ENCODE assay signal across 9 mouse cellular contexts in genomic region chr11:61304535-61304934, GRCm38 (mm10). TPM values are rescaled to one million over a fixed set of nuclear protein-coding genes. Genes with fewer than 3 reads are reported as not detected.
"Had no signal": no experiment of that assay in that cellular context is flagged by ENCODE, and none has a peak within 500 bp of the region (broad histone marks: within the 10 kb centered on the region; RNA-seq: fewer than 3 reads in every experiment).

No protein-coding gene starts in this region.

RNA-seq across cellular contexts. Expression of gene Slc47a2, which starts 38.1 kb away (rescaled TPM):
- total RNA-seq: neutrophil, adult 5-6 weeks had no signal
- polyA plus RNA-seq: neural tube, embryonic 13.5 days; neural tube, embryonic 14.5 days; neural tube, embryonic 15.5 days; small intestine, adult 2 months; spleen, adult 2 months; stomach, embryonic 14.5 days; stomach, embryonic 15.5 days; stomach, embryonic 16.5 days had no signal
